Mouse (Mus musculus): ENCODE data around the gene Cdc20b.

- TF ChIP-seq POLR2A (IDR thresholded peaks at IDR 0.05; ENCODE audit: control insufficient read depth in 1 of 2, insufficient read depth in 1 of 2, low read depth in 1 of 2, low read length in 2 of 2, poor library complexity in 1 of 2), result no peak
- TF ChIP-seq CTCF (IDR thresholded peaks at IDR 0.05 in 2 of 3, conservative IDR thresholded peaks at IDR 0.05 in 1 of 3; ENCODE audit: control insufficient read depth in 1 of 3, insufficient read depth in 1 of 3, low read depth in 2 of 3, low read length in 3 of 3, poor library complexity in 1 of 3, severe bottlenecking in 1 of 3), result no peak
- no peak for TF ChIP-seq NRF1 (IDR thresholded peaks at IDR 0.05; ENCODE audit: insufficient read depth, low read depth, low read length, poor library complexity, severe bottlenecking)
- TF ChIP-seq POLR2AphosphoS2 (IDR thresholded peaks at IDR 0.05; ENCODE audit: low read length), result no peak
- TF ChIP-seq EP300 (IDR thresholded peaks at IDR 0.05; ENCODE audit: low read depth in 1 of 2, low read length in 2 of 2), result no peak
- TF ChIP-seq CHD2 (IDR thresholded peaks at IDR 0.05; ENCODE audit: low read length), result no peak
- no peak for TF ChIP-seq POLR2AphosphoS5 (IDR thresholded peaks at IDR 0.05; ENCODE audit: borderline replicate concordance, low read depth, low read length)
- no peak for TF ChIP-seq USF1 (IDR thresholded peaks at IDR 0.05; ENCODE audit: low read depth, low read length)
- no peak for TF ChIP-seq HCFC1 (IDR thresholded peaks at IDR 0.05; ENCODE audit: low read depth, low read length)
- TF ChIP-seq JUND (IDR thresholded peaks at IDR 0.05; ENCODE audit: low read depth, low read length), result no peak
These were observed 26.8 kb downstream of the Cdc20b start for GRCm38 (mm10) chr13:113061746-113062145.

All from MEL (cell line).